Mouse (Mus musculus): Measurements from ENCODE around the gene Ppil1. TPM values are rescaled to one million over a fixed set of nuclear protein-coding genes. Genes with fewer than 3 reads are reported as not detected.
"Not testable (repeated sequence)": the region's sequence is repeated elsewhere in the genome, so short reads cannot be mapped to it uniquely, and the experiment has no call there.

Gene Ppil1
- polyA plus RNA-seq, 1 experiment = 5.0 TPM

DNA sequence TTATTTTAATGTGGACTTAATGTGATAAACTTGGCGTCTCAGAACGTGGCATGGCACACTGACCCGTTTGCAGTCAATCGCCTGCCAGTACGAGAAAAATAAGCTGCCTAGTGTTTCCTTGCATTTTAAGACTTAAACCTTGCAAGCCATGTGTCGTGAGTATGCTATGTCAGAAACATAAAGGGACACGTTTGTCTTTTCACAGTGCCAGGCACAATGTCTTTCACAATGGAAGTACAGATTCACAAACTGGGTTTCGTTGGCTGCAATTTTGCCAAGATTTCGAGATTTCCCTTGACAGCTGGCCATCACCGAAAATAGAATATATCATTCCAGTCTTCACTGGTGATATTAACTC is 5.3 kb upstream of the Ppil1 start:
- no peak for TF ChIP-seq TAL1 (IDR thresholded peaks at IDR 0.05; ENCODE audit: low read length)
- no peak for TF ChIP-seq GATA1 (IDR thresholded peaks at IDR 0.05; ENCODE audit: low read length)
- no peaks in the 10 kb centered on the region for H3K27me3 ChIP-seq (ENCODE audit: control insufficient read depth)
- H3K4me3 ChIP-seq (replicated peaks) = peak overlapping the region; percentile 94
- H3K9me3 ChIP-seq (ENCODE audit: control insufficient read depth, low read length) = no peaks in the 10 kb centered on the region
- peaks cover 7% of the 10 kb centered on the region for H3K36me3 ChIP-seq (ENCODE audit: control insufficient read depth)
- H3K4me1 ChIP-seq (ENCODE audit: control insufficient read depth) = peaks cover 47% of the 10 kb centered on the region

DNA sequence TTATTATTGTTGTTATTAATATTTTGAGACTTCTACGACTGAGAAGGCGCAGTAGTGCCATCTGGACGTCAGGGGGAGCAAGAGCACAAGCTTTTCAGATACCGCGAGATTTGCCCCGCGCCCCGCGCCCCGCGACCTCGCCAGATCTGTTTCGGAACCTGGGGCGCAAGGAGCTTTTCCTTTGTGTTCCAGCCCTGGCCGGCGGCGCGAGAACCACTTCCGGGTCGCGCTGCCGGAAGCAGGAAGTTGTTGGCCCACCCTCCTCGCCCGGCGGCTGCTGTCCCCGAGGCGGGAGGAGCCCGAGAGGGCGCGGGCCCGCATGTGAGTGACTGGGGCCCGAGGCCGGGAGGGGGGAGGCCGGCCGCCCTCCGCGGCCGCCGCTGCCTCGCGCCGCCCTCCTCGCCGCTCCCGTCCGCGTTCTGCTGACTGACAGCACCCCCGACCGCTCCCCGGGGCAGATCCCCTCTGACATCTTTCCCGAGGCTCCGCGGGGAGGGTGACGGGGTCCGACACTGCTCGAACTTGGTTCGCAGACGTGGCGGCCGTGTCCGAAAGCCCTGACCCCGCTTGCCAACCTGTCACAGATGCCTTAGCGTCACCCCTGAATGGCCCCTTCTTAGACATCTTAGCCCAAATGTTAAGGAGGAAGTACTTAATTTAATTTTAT is 4.8 kb upstream of the Ppil1 start, which contains the start of gene BC004004:
TSS of gene BC004004 (plus strand) at position 107 of the 667 bp plus-strand sequence.
- peaks cover 7% of the 10 kb centered on the region for H3K36me3 ChIP-seq (ENCODE audit: control insufficient read depth)
- H3K9me3 ChIP-seq (ENCODE audit: control insufficient read depth, low read length) = no peaks in the 10 kb centered on the region
- H3K4me3 ChIP-seq (replicated peaks) = peak within 1 kb of the TSS; percentile 94
- H3K4me1 ChIP-seq (ENCODE audit: control insufficient read depth) = peaks cover 49% of the 10 kb centered on the region
- H3K27me3 ChIP-seq (ENCODE audit: control insufficient read depth) = no peaks in the 10 kb centered on the region
- TF ChIP-seq GATA1 (IDR thresholded peaks at IDR 0.05; ENCODE audit: low read length) (no peak), TAL1 (IDR thresholded peaks at IDR 0.05; ENCODE audit: low read length) (no peak)

DNA sequence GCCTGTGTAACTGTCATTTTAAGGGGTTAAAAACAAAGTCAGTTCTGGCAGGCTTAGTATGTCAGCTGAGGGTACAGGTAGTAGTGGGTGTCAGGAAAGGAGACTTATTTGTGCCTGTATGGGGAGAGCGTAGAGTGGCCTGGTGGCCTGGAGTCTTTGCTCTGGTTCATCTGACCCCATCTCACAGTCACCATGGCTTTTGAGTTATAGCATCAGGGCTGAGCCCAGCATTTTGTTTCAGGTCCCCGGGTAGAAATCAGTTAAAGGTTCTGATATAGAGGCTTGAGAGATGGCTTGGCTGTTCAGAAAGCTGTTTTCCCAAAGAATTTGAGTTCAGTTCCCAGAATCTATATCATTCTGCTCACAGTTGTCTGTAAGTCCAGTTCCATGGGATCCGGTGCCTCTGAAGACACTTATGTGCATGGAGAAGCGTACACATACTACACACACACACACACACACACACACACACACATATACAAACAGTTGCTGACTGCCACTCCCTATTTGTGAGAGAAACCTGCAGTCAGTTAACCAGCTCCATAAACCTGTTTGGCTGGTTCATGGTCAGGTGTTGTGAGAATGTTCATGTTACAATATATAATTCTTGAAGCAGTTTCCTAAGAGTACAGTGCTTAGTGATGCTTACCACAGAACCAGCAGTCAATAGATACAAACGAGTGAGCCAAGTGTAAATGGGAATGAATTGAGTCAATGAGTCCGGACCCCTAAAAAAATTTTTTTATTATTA is 4.1 kb upstream of the Ppil1 start:
- peak overlapping the region; percentile 94 for H3K4me3 ChIP-seq (replicated peaks)
- no peaks in the 10 kb centered on the region for H3K27me3 ChIP-seq (ENCODE audit: control insufficient read depth)
- peaks cover 50% of the 10 kb centered on the region for H3K4me1 ChIP-seq (ENCODE audit: control insufficient read depth)
- TF ChIP-seq TAL1 (IDR thresholded peaks at IDR 0.05; ENCODE audit: low read length) (no peak), GATA1 (IDR thresholded peaks at IDR 0.05; ENCODE audit: low read length) (no peak)
- peaks cover 7% of the 10 kb centered on the region for H3K36me3 ChIP-seq (ENCODE audit: control insufficient read depth)
- H3K9me3 ChIP-seq (ENCODE audit: control insufficient read depth, low read length) = no peaks in the 10 kb centered on the region

DNA sequence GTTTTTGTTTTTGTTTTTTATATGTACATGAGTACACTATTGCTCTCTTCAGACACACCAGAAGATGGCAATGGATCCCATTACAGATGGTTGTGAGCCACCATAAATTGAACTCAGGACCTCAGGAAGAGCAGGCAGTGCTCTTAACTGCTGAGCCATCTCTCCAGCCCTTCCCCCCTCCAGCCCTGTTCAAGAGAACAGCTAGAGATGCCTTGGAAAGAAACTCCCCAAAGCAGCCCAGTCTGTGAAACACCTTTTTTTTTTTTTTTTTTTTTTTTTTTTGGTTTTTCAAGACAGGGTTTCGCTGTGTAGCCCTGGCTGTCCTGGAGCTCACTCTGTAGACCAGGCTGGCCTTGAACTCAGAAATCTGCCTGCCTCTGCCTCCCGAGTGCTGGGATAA is 3.1 kb upstream of the Ppil1 start:
- Histone ChIP-seq H3K36me3 (ENCODE audit: control insufficient read depth) (peaks cover 12% of the 10 kb centered on the region), H3K4me1 (ENCODE audit: control insufficient read depth) (peaks cover 59% of the 10 kb centered on the region)

DNA sequence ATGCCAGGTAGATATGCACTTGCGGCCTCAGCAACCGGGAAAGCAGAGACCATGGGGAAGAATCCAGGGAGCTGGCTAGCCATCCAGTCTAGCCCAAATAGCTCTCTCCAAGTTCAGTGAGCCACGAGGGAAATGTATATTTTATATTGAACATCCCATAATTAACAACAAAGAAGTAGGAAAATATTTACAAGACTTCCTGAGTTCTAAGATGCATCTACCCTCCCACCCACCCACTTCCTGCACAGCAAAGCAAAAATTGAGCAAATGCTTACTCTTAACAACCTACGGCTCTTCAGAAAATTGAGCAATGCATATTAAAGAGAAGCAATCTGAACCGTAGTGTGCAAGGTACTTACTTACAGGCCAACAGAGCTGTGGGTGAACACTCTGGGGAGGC is 774 bp upstream of the Ppil1 start:
- no peaks in the 10 kb centered on the region for H3K27me3 ChIP-seq (ENCODE audit: control insufficient read depth)
- no peaks in the 10 kb centered on the region for H3K9me3 ChIP-seq (ENCODE audit: control insufficient read depth, low read length)
- peak overlapping the region; percentile 100 for H3K4me3 ChIP-seq (replicated peaks)
- H3K36me3 ChIP-seq (ENCODE audit: control insufficient read depth) = peaks cover 28% of the 10 kb centered on the region
- peaks cover 66% of the 10 kb centered on the region for H3K4me1 ChIP-seq (ENCODE audit: control insufficient read depth)
- TF ChIP-seq TAL1 (IDR thresholded peaks at IDR 0.05; ENCODE audit: low read length) (no peak), GATA1 (IDR thresholded peaks at IDR 0.05; ENCODE audit: low read length) (no peak)

More for the DNA sequence above, 3.1 kb upstream of the Ppil1 start:
- H3K9me3 ChIP-seq (ENCODE audit: control insufficient read depth, low read length); H3K27me3 ChIP-seq (ENCODE audit: control insufficient read depth); H3K4me3 ChIP-seq (replicated peaks): not testable (repeated sequence)

DNA sequence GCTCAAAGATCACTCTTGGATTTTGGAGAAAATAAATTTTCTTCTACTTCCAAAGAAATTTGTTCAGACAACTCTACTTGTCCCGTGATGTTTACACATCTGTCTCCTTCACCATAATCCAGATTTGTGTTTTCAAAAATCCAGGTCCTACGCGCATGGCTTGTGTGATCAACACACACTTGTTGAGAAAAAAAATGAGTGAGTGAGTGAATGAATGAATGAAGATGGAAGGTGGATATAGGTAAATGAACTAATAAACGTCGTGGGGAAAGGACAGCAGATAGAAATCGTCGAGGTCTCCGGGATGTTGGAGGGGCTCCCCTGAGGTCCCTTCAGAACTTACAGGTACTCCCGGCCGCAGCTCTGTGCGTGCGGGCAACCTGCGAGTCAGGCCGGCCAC is 569 bp downstream of the Ppil1 start:
- TF ChIP-seq TAL1 (IDR thresholded peaks at IDR 0.05; ENCODE audit: low read length) (no peak), GATA1 (IDR thresholded peaks at IDR 0.05; ENCODE audit: low read length) (no peak)
- H3K4me1 ChIP-seq (ENCODE audit: control insufficient read depth) = peaks cover 69% of the 10 kb centered on the region
- no peaks in the 10 kb centered on the region for H3K9me3 ChIP-seq (ENCODE audit: control insufficient read depth, low read length)
- H3K36me3 ChIP-seq (ENCODE audit: control insufficient read depth) = peaks cover 42% of the 10 kb centered on the region
- H3K4me3 ChIP-seq (replicated peaks) = peak overlapping the region; percentile 100
- H3K27me3 ChIP-seq (ENCODE audit: control insufficient read depth) = no peaks in the 10 kb centered on the region

DNA sequence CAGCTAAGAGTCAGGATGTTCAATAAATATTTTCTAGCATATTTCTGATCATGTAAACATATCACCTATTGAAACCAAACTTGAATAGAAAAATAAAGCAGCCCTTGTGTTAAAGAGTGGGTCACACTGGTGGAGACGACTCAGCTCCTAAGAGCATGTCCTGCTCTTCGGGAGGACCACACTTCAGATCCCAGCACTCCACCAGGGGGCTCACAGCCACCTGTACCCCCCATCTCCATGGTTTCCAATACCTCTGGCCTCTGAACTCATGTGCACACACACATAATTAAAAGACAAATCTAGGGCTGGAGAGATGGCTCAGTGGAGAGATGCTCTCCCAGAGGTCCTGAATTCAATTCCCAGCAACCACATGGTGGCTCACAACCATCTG is 1.7 kb downstream of the Ppil1 start:
- Histone ChIP-seq H3K9me3 (ENCODE audit: control insufficient read depth, low read length) (no peaks in the 10 kb centered on the region), H3K4me1 (ENCODE audit: control insufficient read depth) (peaks cover 71% of the 10 kb centered on the region), H3K27me3 (ENCODE audit: control insufficient read depth) (no peaks in the 10 kb centered on the region), H3K4me3 (replicated peaks) (peak overlapping the region; percentile 100), H3K36me3 (ENCODE audit: control insufficient read depth) (peaks cover 53% of the 10 kb centered on the region)
- TF ChIP-seq GATA1 (IDR thresholded peaks at IDR 0.05; ENCODE audit: low read length) = no peak
- TF ChIP-seq TAL1 (IDR thresholded peaks at IDR 0.05; ENCODE audit: low read length) = no peak

DNA sequence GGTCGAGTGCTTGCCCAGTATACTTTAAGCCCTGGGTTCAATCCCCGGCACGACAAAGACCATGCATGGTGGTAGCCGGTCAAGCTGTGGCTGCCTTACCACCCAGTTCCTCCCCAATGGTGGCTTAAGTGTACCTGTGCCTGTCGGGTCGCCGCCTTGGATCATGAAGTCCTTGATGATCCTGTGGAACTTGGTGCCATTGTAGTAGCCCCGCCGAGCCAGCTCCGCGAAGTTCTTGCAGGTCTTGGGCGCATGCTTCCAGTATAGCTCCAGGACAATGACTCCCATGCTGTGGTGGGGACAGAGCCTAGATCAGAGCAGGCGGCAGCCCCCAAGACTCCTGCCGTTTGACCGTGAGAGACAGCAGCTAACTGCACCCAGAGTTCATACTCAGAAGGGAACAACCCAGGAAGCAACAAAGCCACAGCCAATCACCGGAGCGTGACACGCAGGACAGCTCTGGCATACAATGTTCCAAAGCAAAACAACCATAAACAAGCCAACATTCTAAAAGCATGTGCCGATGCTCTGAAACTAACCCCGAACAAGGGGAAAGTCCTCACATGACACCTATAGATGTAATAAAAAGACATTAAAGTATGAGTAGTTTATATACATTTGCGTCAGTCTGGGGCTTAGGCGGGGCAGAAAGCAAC is 2.3 kb downstream of the Ppil1 start:
- H3K36me3 ChIP-seq (ENCODE audit: control insufficient read depth) = peaks cover 58% of the 10 kb centered on the region
- H3K27me3 ChIP-seq (ENCODE audit: control insufficient read depth) = no peaks in the 10 kb centered on the region
- TF ChIP-seq TAL1 (IDR thresholded peaks at IDR 0.05; ENCODE audit: low read length) = no peak
- TF ChIP-seq GATA1 (IDR thresholded peaks at IDR 0.05; ENCODE audit: low read length) = no peak
- H3K4me1 ChIP-seq (ENCODE audit: control insufficient read depth) = peaks cover 76% of the 10 kb centered on the region
- peak overlapping the region; percentile 100 for H3K4me3 ChIP-seq (replicated peaks)
- no peaks in the 10 kb centered on the region for H3K9me3 ChIP-seq (ENCODE audit: control insufficient read depth, low read length)

DNA sequence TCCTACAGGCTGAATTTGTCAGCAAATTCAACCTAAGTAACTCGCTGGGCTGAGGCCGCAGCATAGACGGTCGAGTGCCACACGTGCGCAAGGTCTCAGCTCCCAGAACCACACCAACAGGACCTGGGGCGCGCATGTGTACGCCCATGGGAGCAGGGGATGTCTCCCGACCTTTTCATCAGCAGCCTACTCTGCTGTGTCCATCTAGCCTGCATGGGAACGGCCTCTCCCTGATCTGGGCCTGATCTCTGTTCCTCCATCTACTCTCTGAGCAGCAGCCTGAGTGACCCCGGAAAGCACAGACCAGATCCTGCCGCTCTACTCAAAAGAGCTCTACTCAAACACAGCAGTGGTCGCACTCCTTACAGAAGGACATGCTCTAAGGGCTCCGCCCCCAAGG is 3.5 kb downstream of the Ppil1 start:
- Histone ChIP-seq H3K4me1 (ENCODE audit: control insufficient read depth) (peaks cover 81% of the 10 kb centered on the region), H3K9me3 (ENCODE audit: control insufficient read depth, low read length) (no peaks in the 10 kb centered on the region), H3K4me3 (replicated peaks) (peak overlapping the region; percentile 15), H3K36me3 (ENCODE audit: control insufficient read depth) (peaks cover 71% of the 10 kb centered on the region), H3K27me3 (ENCODE audit: control insufficient read depth) (no peaks in the 10 kb centered on the region)
- TF ChIP-seq TAL1 (IDR thresholded peaks at IDR 0.05; ENCODE audit: low read length) (no peak), GATA1 (IDR thresholded peaks at IDR 0.05; ENCODE audit: low read length) (no peak)
